Mouse (Mus musculus) lung, postnatal 4 days (tissue): ENCODE measurements around the gene Clec3a.

Experiments used
- DNase-seq, 2 experiments: peaks; one replicate each; pipeline ENCODE4 v3.0.0; 2021

Clec3a gene

GRCm38 (mm10) chr8:114417786-114418185 lies at the start of gene Clec3a:
Clec3a (plus strand) TSS chr8:114418086.
- DNase-seq, result no peak

- peak; percentile 48 to 71 for DNase-seq
Measured at GRCm38 (mm10) chr8:114369038-114369976, 48.6 kb upstream of the Clec3a start.

- DNase-seq, result no peak
Measured at GRCm38 (mm10) chr8:114374390-114374789, 43.5 kb upstream of the Clec3a start.

- DNase-seq, result no peak
Measured at GRCm38 (mm10) chr8:114384189-114384588, 33.7 kb upstream of the Clec3a start.

- DNase-seq, result no peak
Measured at GRCm38 (mm10) chr8:114387494-114387893, 30.4 kb upstream of the Clec3a start.

GRCm38 (mm10) chr8:114390465-114391254 lies 27.2 kb upstream of the Clec3a start:
- DNase-seq, result no peak

GRCm38 (mm10) chr8:114398326-114398725 lies 19.6 kb upstream of the Clec3a start:
- no peak for DNase-seq

GRCm38 (mm10) chr8:114399273-114399672 lies 18.6 kb upstream of the Clec3a start:
- DNase-seq, result no peak

- DNase-seq, result no peak
Measured at GRCm38 (mm10) chr8:114401679-114402078, 16.2 kb upstream of the Clec3a start.

GRCm38 (mm10) chr8:114411421-114411820 lies 6.5 kb upstream of the Clec3a start:
- DNase-seq, result no peak

- no peak for DNase-seq
Measured at GRCm38 (mm10) chr8:114418486-114418885, 600 bp downstream of the Clec3a start.

GRCm38 (mm10) chr8:114418904-114419303 lies 1.0 kb downstream of the Clec3a start:
- no peak for DNase-seq

GRCm38 (mm10) chr8:114421544-114421943 lies 3.7 kb downstream of the Clec3a start:
- no peak for DNase-seq

GRCm38 (mm10) chr8:114438236-114438635 lies 20.4 kb downstream of the Clec3a start:
- peak in 1 of 2 experiments; percentile 57 for DNase-seq

- peak; percentile 99 to 100 for DNase-seq
Measured at GRCm38 (mm10) chr8:114439334-114440204, 21.7 kb downstream of the Clec3a start, which contains the start of gene Wwox. Wwox (plus strand) TSS chr8:114439655.

GRCm38 (mm10) chr8:114440205-114440589 lies 22.3 kb downstream of the Clec3a start:
- DNase-seq, result no peak

- DNase-seq, result peak in 1 of 2 experiments; percentile 39
Measured at GRCm38 (mm10) chr8:114441616-114442015, 23.7 kb downstream of the Clec3a start.

- no peak for DNase-seq
Measured at GRCm38 (mm10) chr8:114446884-114447283, 29.0 kb downstream of the Clec3a start.

GRCm38 (mm10) chr8:114452278-114452677 lies 34.4 kb downstream of the Clec3a start:
- no peak for DNase-seq

GRCm38 (mm10) chr8:114452781-114453221 lies 34.9 kb downstream of the Clec3a start:
- peak; percentile 53 to 83 for DNase-seq

GRCm38 (mm10) chr8:114455302-114455701 lies 37.4 kb downstream of the Clec3a start:
- no peak for DNase-seq

- DNase-seq, result peak; percentile 60 to 84
Measured at GRCm38 (mm10) chr8:114455953-114456352, 38.1 kb downstream of the Clec3a start.
